Mouse (Mus musculus) heart, postnatal 0 days (tissue): ENCODE measurements at regions not wholly inside any gene's neighbourhood (a gene's known extent, or its start where the extent isn't known, plus 50 kb on each side); places are given as distances from the start of the nearest gene placed in this dataset.

ENCODE experiments used
- ATAC-seq: fragments of 200-750 bp; cut with Nextera tagmentation; 2 replicates; pipeline ENCODE4 v1.8.0; 2017; ENCODE audit warnings: low read depth, moderate number of reproducible peaks, moderate library complexity; ENCODE audit not compliant: insufficient read depth
- DNase-seq: peaks from one replicate; pipeline ENCODE4 v3.0.0-alpha.2; 2016; ENCODE audit warnings: low spot score
- H3K27ac ChIP-seq: fragments of 300-500 bp; sonication (generic); 2 replicates; pipeline ENCODE4 v1.5.1; 2014; ENCODE audit warnings: low read depth, mild to moderate bottlenecking
- H3K27me3 ChIP-seq: fragments of 300-500 bp; sonication (generic); 2 replicates; pipeline ENCODE4 v1.6.1; 2014; ENCODE audit warnings: low read length, mixed read lengths; ENCODE audit not compliant: control insufficient read depth, insufficient read depth
- H3K36me3 ChIP-seq: fragments of 300-500 bp; sonication (generic); replicated peaks from 2 replicates; pipeline ENCODE4 v1.6.1; 2014; ENCODE audit warnings: low read length, mixed read lengths; ENCODE audit not compliant: control insufficient read depth, insufficient read depth
- H3K4me1 ChIP-seq: fragments of 300-500 bp; sonication (generic); 2 replicates; pipeline ENCODE4 v1.6.1; 2014; ENCODE audit warnings: antibody characterized with exemption; ENCODE audit not compliant: control insufficient read depth, insufficient read depth
- H3K4me2 ChIP-seq: fragments of 300-500 bp; sonication (generic); 2 replicates; pipeline ENCODE4 v1.6.1; 2014; ENCODE audit warnings: low read depth, mild to moderate bottlenecking, low read length, moderate library complexity
- H3K4me3 ChIP-seq: fragments of 300-500 bp; sonication (generic); 2 replicates; pipeline ENCODE4 v1.5.1; 2014; ENCODE audit warnings: low read depth, low read length
- H3K9ac ChIP-seq: fragments of 300-500 bp; sonication (generic); replicated peaks from 2 replicates; pipeline ENCODE4 v1.6.1; 2014; ENCODE audit warnings: low read depth, low read length, mixed read lengths
- H3K9me3 ChIP-seq: fragments of 300-500 bp; sonication (generic); replicated peaks from 2 replicates; pipeline ENCODE4 v1.6.1; 2016; ENCODE audit warnings: low read length; ENCODE audit not compliant: control insufficient read depth
- CTCF ChIP-seq: IDR thresholded peaks from 2 replicates; pipeline ENCODE4 v1.5.1; 2016; ENCODE audit warnings: antibody characterized with exemption, control low read depth, low read depth
- EP300 ChIP-seq: IDR thresholded peaks from 2 replicates; pipeline ENCODE4 v1.6.1; 2016; ENCODE audit warnings: antibody characterized with exemption, low read depth
- WGBS: fragments of 180-500 bp; shearing (Covaris S2); extraction: QIAGEN DNeasy Blood & Tissue Kit; methylation state at CpG from one replicate; pipeline ENCODE4 v1.1.7; 2014; 5-methylcytosine and 5-hydroxymethylcytosine counted together

- no peaks in the 10 kb centered on the region for H3K27me3 ChIP-seq
- H3K36me3 ChIP-seq: no peaks in the 10 kb centered on the region
- ATAC-seq (no peak), DNase-seq (no peak)
- H3K4me1 ChIP-seq: no peaks in the 10 kb centered on the region
- H3K9me3 ChIP-seq: no peaks in the 10 kb centered on the region
- 86% methylated on average over 3 of the region's 3 CpGs for WGBS
- H3K9ac ChIP-seq: no peak overlapping the region
- no peak overlapping the region for H3K27ac ChIP-seq
- H3K4me2 ChIP-seq: no peak overlapping the region
- no peak for TF ChIP-seq EP300
- no peak for TF ChIP-seq CTCF
- H3K4me3 ChIP-seq: no peak overlapping the region
These were observed 70.0 kb downstream of the 1190002N15Rik start for GRCm38 (mm10) chr9:94467846-94468245.

GRCm38 (mm10) chr9:94456085-94456531 lies 81.8 kb downstream of the 1190002N15Rik start:
- H3K4me2 ChIP-seq: no peak overlapping the region
- no peak overlapping the region for H3K4me3 ChIP-seq
- H3K9ac ChIP-seq: no peak overlapping the region
- no peaks in the 10 kb centered on the region for H3K27me3 ChIP-seq
- no peak for TF ChIP-seq CTCF
- no peak for TF ChIP-seq EP300
- no peak overlapping the region for H3K27ac ChIP-seq
- 76% methylated on average over 6 of the region's 6 CpGs for WGBS
- H3K36me3 ChIP-seq: no peaks in the 10 kb centered on the region
- DNase-seq (no peak), ATAC-seq (no peak)
- no peaks in the 10 kb centered on the region for H3K4me1 ChIP-seq
- no peaks in the 10 kb centered on the region for H3K9me3 ChIP-seq

DNA sequence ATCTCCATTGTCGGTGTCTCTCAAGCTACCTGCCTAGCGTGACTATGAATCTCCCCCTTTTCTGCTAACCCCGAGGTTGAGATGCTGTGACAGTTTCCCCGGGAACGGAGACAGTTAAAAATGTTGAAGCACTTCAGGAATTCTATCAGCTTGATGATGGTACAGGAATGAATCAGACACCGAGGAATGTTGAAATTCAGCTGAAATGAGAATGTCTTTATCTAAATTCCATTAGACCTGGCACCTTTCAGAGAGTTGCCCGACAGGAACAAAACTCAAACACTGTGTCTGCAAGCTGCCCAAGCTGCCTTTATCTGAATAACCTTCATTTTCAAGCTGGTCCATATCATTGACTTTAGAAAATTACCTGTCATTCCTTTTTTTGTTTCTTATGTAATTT lies 82.4 kb downstream of the 1190002N15Rik start:
- ATAC-seq (no peak), DNase-seq (no peak)
- Histone ChIP-seq H3K27ac (no peak overlapping the region), H3K9me3 (no peaks in the 10 kb centered on the region), H3K4me1 (no peaks in the 10 kb centered on the region), H3K27me3 (no peaks in the 10 kb centered on the region), H3K4me2 (no peak overlapping the region), H3K4me3 (no peak overlapping the region), H3K9ac (no peak overlapping the region), H3K36me3 (no peaks in the 10 kb centered on the region)
- WGBS: 54% methylated on average over 7 of the region's 7 CpGs
- no peak for TF ChIP-seq CTCF
- TF ChIP-seq EP300: no peak

GRCm38 (mm10) chr9:94449911-94450310 lies 88.0 kb downstream of the 1190002N15Rik start:
- no peak overlapping the region for H3K27ac ChIP-seq
- no peaks in the 10 kb centered on the region for H3K27me3 ChIP-seq
- DNase-seq: no peak
- ATAC-seq: no peak
- no peak overlapping the region for H3K9ac ChIP-seq
- H3K4me2 ChIP-seq: no peak overlapping the region
- no peaks in the 10 kb centered on the region for H3K9me3 ChIP-seq
- H3K36me3 ChIP-seq: no peaks in the 10 kb centered on the region
- no peak overlapping the region for H3K4me3 ChIP-seq
- no peaks in the 10 kb centered on the region for H3K4me1 ChIP-seq
- whole genome bisulfite sequencing: 67% methylated on average over 8 of the region's 8 CpGs
- TF ChIP-seq CTCF: no peak
- no peak for TF ChIP-seq EP300

GRCm38 (mm10) chr9:94446182-94446763 lies 91.6 kb downstream of the 1190002N15Rik start:
- no peak overlapping the region for H3K4me3 ChIP-seq
- DNase-seq (no peak), ATAC-seq (no peak)
- H3K36me3 ChIP-seq: no peaks in the 10 kb centered on the region
- no peak overlapping the region for H3K9ac ChIP-seq
- TF ChIP-seq EP300 (no peak), CTCF (no peak)
- no peaks in the 10 kb centered on the region for H3K4me1 ChIP-seq
- no peaks in the 10 kb centered on the region for H3K9me3 ChIP-seq
- H3K27me3 ChIP-seq: no peaks in the 10 kb centered on the region
- H3K4me2 ChIP-seq: no peak overlapping the region
- WGBS: 71% methylated on average over 8 of the region's 8 CpGs
- H3K27ac ChIP-seq: no peak overlapping the region

- Histone ChIP-seq H3K4me3 (no peak overlapping the region), H3K27me3 (no peaks in the 10 kb centered on the region), H3K36me3 (no peaks in the 10 kb centered on the region), H3K4me1 (no peaks in the 10 kb centered on the region), H3K9me3 (no peaks in the 10 kb centered on the region), H3K9ac (no peak overlapping the region), H3K27ac (no peak overlapping the region), H3K4me2 (no peak overlapping the region)
- DNase-seq (no peak), ATAC-seq (no peak)
- no peak for TF ChIP-seq CTCF
- no peak for TF ChIP-seq EP300
- WGBS: 71% methylated on average over 5 of the region's 5 CpGs
These were observed 93.6 kb downstream of the 1190002N15Rik start for GRCm38 (mm10) chr9:94444140-94444789.
